Mouse (Mus musculus): ENCODE data around the gene Tmem100. TPM values are rescaled to one million over a fixed set of nuclear protein-coding genes. Genes with fewer than 3 reads are reported as not detected.
A peak's percentile ranks its signal among the peaks of the same experiment; 100 is the strongest.

Gene Tmem100
- polyA plus RNA-seq, 2 experiments: 0.13 to 0.24 TPM

GRCm38 (mm10) chr11:90013657-90014056 lies 16.5 kb upstream of the Tmem100 start:
- Histone ChIP-seq H3K9ac (replicated peaks) (no peak overlapping the region), H3K9me3 (ENCODE audit: control insufficient read depth, low read length) (no peaks in the 10 kb centered on the region), H3K4me3 (ENCODE audit: insufficient read depth in 1 of 2, low read depth in 2 of 2, low read length in 2 of 2) (no peak overlapping the region), H3K36me3 (replicated peaks; ENCODE audit: control insufficient read depth, insufficient read depth, low read depth) (no peaks in the 10 kb centered on the region), H3K27ac (no peak overlapping the region), H3K27me3 (ENCODE audit: control insufficient read depth, insufficient read depth, low read length) (no peaks in the 10 kb centered on the region), H3K4me1 (replicated peaks; ENCODE audit: control insufficient read depth in 2 of 2, insufficient read depth in 2 of 2, low read length in 1 of 2) (no peaks in the 10 kb centered on the region), H3K4me2 (ENCODE audit: low read depth) (no peak overlapping the region)
- ATAC-seq (ENCODE audit: insufficient read depth) (no peak), DNase-seq (ENCODE audit: low read depth in 3 of 3, low spot score in 3 of 3) (no peak)
- no peak for TF ChIP-seq CTCF (IDR thresholded peaks at IDR 0.05; ENCODE audit: low read depth)
- 56% methylated on average over 6 of the region's 6 CpGs for WGBS (ENCODE audit: insufficient replicate concordance)

- TF ChIP-seq EP300 (IDR thresholded peaks at IDR 0.05; ENCODE audit: low read depth) (no peak), CTCF (IDR thresholded peaks at IDR 0.05; ENCODE audit: low read depth) (no peak)
- H3K9ac ChIP-seq (replicated peaks): no peak overlapping the region
- DNase-seq (ENCODE audit: low read depth in 3 of 3, low spot score in 3 of 3) (no peak), ATAC-seq (ENCODE audit: insufficient read depth) (no peak)
- WGBS (ENCODE audit: insufficient replicate concordance): 34% methylated on average over 7 of the region's 7 CpGs
- H3K36me3 ChIP-seq (replicated peaks; ENCODE audit: control insufficient read depth, insufficient read depth, low read depth): no peaks in the 10 kb centered on the region
- H3K4me1 ChIP-seq (replicated peaks; ENCODE audit: control insufficient read depth in 2 of 2, insufficient read depth in 2 of 2, low read length in 1 of 2): no peaks in the 10 kb centered on the region
- H3K4me2 ChIP-seq (ENCODE audit: low read depth): no peak overlapping the region
- no peaks in the 10 kb centered on the region for H3K9me3 ChIP-seq (ENCODE audit: control insufficient read depth, low read length)
- no peaks in the 10 kb centered on the region for H3K27me3 ChIP-seq (ENCODE audit: control insufficient read depth, insufficient read depth, low read length)
- H3K4me3 ChIP-seq (ENCODE audit: insufficient read depth in 1 of 2, low read depth in 2 of 2, low read length in 2 of 2): no peak overlapping the region
- H3K27ac ChIP-seq: no peak overlapping the region
Observed at GRCm38 (mm10) chr11:90015281-90015680, 14.9 kb upstream of the Tmem100 start.

- 13% methylated on average over 7 of the region's 7 CpGs for WGBS (ENCODE audit: insufficient replicate concordance)
- no peak for TF ChIP-seq EP300 (IDR thresholded peaks at IDR 0.05; ENCODE audit: low read depth)
- TF ChIP-seq CTCF (IDR thresholded peaks at IDR 0.05; ENCODE audit: low read depth): peak; percentile 66; the same call in 1 of the 2 replicates
Observed at GRCm38 (mm10) chr11:90019161-90019560, 11.0 kb upstream of the Tmem100 start.

GRCm38 (mm10) chr11:90025891-90026801 lies 4.0 kb upstream of the Tmem100 start:
- Histone ChIP-seq H3K4me1 (replicated peaks; ENCODE audit: control insufficient read depth in 2 of 2, insufficient read depth in 2 of 2, low read length in 1 of 2) (peaks cover 0 to 5% of the 10 kb centered on the region in 2 experiments; a peak in 1 of 4 replicates), H3K27me3 (ENCODE audit: control insufficient read depth, insufficient read depth, low read length) (no peaks in the 10 kb centered on the region; the same call in none of the 2 replicates), H3K4me3 (ENCODE audit: insufficient read depth in 1 of 2, low read depth in 2 of 2, low read length in 2 of 2) (no peak overlapping the region), H3K9ac (replicated peaks) (no peak overlapping the region), H3K36me3 (replicated peaks; ENCODE audit: control insufficient read depth, insufficient read depth, low read depth) (no peaks in the 10 kb centered on the region), H3K27ac (no peak overlapping the region), H3K9me3 (ENCODE audit: control insufficient read depth, low read length) (no peaks in the 10 kb centered on the region), H3K4me2 (ENCODE audit: low read depth) (no peak overlapping the region)
- 52% methylated on average over 14 of the region's 14 CpGs for WGBS (ENCODE audit: insufficient replicate concordance)
- ATAC-seq (ENCODE audit: insufficient read depth) (no peak), DNase-seq (ENCODE audit: low read depth in 3 of 3, low spot score in 3 of 3) (no peak)
- TF ChIP-seq EP300 (IDR thresholded peaks at IDR 0.05; ENCODE audit: low read depth): no peak
- TF ChIP-seq CTCF (IDR thresholded peaks at IDR 0.05; ENCODE audit: low read depth): no peak

More at GRCm38 (mm10) chr11:90019161-90019560, 11.0 kb upstream of the Tmem100 start:
- Histone ChIP-seq H3K9me3 (ENCODE audit: control insufficient read depth, low read length) (no peaks in the 10 kb centered on the region), H3K4me1 (replicated peaks; ENCODE audit: control insufficient read depth in 2 of 2, insufficient read depth in 2 of 2, low read length in 1 of 2) (no peaks in the 10 kb centered on the region), H3K9ac (replicated peaks) (no peak overlapping the region), H3K36me3 (replicated peaks; ENCODE audit: control insufficient read depth, insufficient read depth, low read depth) (no peaks in the 10 kb centered on the region), H3K27ac (no peak overlapping the region), H3K4me2 (ENCODE audit: low read depth) (no peak overlapping the region), H3K27me3 (ENCODE audit: control insufficient read depth, insufficient read depth, low read length) (no peaks in the 10 kb centered on the region), H3K4me3 (ENCODE audit: insufficient read depth in 1 of 2, low read depth in 2 of 2, low read length in 2 of 2) (no peak overlapping the region)
- DNase-seq (ENCODE audit: low read depth in 3 of 3, low spot score in 3 of 3) (no peak), ATAC-seq (ENCODE audit: insufficient read depth) (no peak)

GRCm38 (mm10) chr11:90026802-90027174 lies 3.4 kb upstream of the Tmem100 start:
- Histone ChIP-seq H3K27me3 (ENCODE audit: control insufficient read depth, insufficient read depth, low read length) (no peaks in the 10 kb centered on the region; the same call in none of the 2 replicates), H3K36me3 (replicated peaks; ENCODE audit: control insufficient read depth, insufficient read depth, low read depth) (no peaks in the 10 kb centered on the region), H3K4me3 (ENCODE audit: insufficient read depth in 1 of 2, low read depth in 2 of 2, low read length in 2 of 2) (no peak overlapping the region), H3K4me1 (replicated peaks; ENCODE audit: control insufficient read depth in 2 of 2, insufficient read depth in 2 of 2, low read length in 1 of 2) (peaks cover 0 to 5% of the 10 kb centered on the region in 2 experiments; a peak in 1 of 4 replicates), H3K4me2 (ENCODE audit: low read depth) (no peak overlapping the region), H3K27ac (no peak overlapping the region), H3K9ac (replicated peaks) (no peak overlapping the region), H3K9me3 (ENCODE audit: control insufficient read depth, low read length) (no peaks in the 10 kb centered on the region)
- TF ChIP-seq EP300 (IDR thresholded peaks at IDR 0.05; ENCODE audit: low read depth) (no peak), CTCF (IDR thresholded peaks at IDR 0.05; ENCODE audit: low read depth) (no peak)
- no peak for ATAC-seq (ENCODE audit: insufficient read depth)
- WGBS (ENCODE audit: insufficient replicate concordance): 63% methylated on average over 5 of the region's 5 CpGs
- no peak for DNase-seq (ENCODE audit: low read depth in 3 of 3, low spot score in 3 of 3)
